Mouse (Mus musculus) kidney, embryonic 14.5 days (tissue): Measurements from ENCODE around the gene Trim65. TPM values are rescaled to one million over a fixed set of nuclear protein-coding genes. Genes with fewer than 3 reads are reported as not detected.
A peak's percentile ranks its signal among the peaks of the same experiment; 100 is the strongest.

Experiments used
- ATAC-seq: fragments of 200-750 bp; cut with Nextera tagmentation; 2 replicates; pipeline ENCODE4 v1.8.0; 2017; ENCODE audit warnings: moderate number of reproducible peaks, mild to moderate bottlenecking, moderate TSS enrichment, moderate library complexity; ENCODE audit not compliant: low FRiP score, low TSS enrichment
- H3K27ac ChIP-seq: fragments of 300-500 bp; sonication (generic); 2 replicates; pipeline ENCODE4 v1.5.1; 2014; ENCODE audit warnings: low read depth, mild to moderate bottlenecking, low read length, moderate library complexity, mixed read lengths
- H3K27me3 ChIP-seq: fragments of 300-500 bp; sonication (generic); 2 replicates; pipeline ENCODE4 v1.6.1; 2014; ENCODE audit warnings: mild to moderate bottlenecking, low read length; ENCODE audit not compliant: control insufficient read depth, insufficient read depth
- H3K36me3 ChIP-seq: fragments of 300-500 bp; sonication (generic); 2 replicates; pipeline ENCODE4 v1.6.1; 2014; ENCODE audit warnings: low read length, mixed read lengths; ENCODE audit not compliant: control insufficient read depth, insufficient read depth
- H3K4me1 ChIP-seq: fragments of 300-500 bp; sonication (generic); 2 replicates; pipeline ENCODE4 v1.6.1; 2014; ENCODE audit warnings: low read length, mixed read lengths; ENCODE audit not compliant: control insufficient read depth, insufficient read depth
- H3K4me2 ChIP-seq: fragments of 300-500 bp; sonication (generic); replicated peaks from 2 replicates; pipeline ENCODE4 v1.6.1; 2014; ENCODE audit warnings: low read depth, mild to moderate bottlenecking, low read length
- H3K4me3 ChIP-seq: fragments of 300-500 bp; sonication (generic); 2 replicates; pipeline ENCODE4 v1.5.1; 2014; ENCODE audit warnings: mild to moderate bottlenecking, low read length
- H3K9ac ChIP-seq: fragments of 300-500 bp; sonication (generic); 2 replicates; pipeline ENCODE4 v1.6.1; 2014; ENCODE audit warnings: low read depth, mild to moderate bottlenecking, low read length, moderate library complexity
- H3K9me3 ChIP-seq: fragments of 300-500 bp; sonication (generic); 2 replicates; pipeline ENCODE4 v1.6.1; 2016; ENCODE audit warnings: low read length; ENCODE audit not compliant: control insufficient read depth
- WGBS: fragments of 180-500 bp; shearing (Covaris S2); extraction: QIAGEN DNeasy Blood & Tissue Kit; methylation state at CpG from one replicate; pipeline ENCODE4 v1.1.7; 2014; 5-methylcytosine and 5-hydroxymethylcytosine counted together
- polyA plus RNA-seq: library from polyadenylated mRNA; unstranded; fragments of >200 nt; fragmentation: Nextera tagmentation; extraction: Ambion mirVana; gene quantifications from 2 replicates; pipeline ENCODE4 v1.2.1, GENCODE M21; 2014

The Trim65 gene
- polyA plus RNA-seq, 1 experiment from 2014 or later: 4.1 TPM

- 87% methylated on average over 19 of the region's 19 CpGs for WGBS
- no peak for ATAC-seq
- Histone ChIP-seq H3K4me3 (no peak overlapping the region), H3K27me3 (peaks cover 35% of the 10 kb centered on the region), H3K4me1 (peaks cover 25% of the 10 kb centered on the region), H3K4me2 (no peak overlapping the region), H3K27ac (no peak overlapping the region), H3K9ac (no peak overlapping the region), H3K9me3 (no peaks in the 10 kb centered on the region), H3K36me3 (no peaks in the 10 kb centered on the region)
Measured at GRCm38 (mm10) chr11:116111611-116112203, 19.2 kb downstream of the Trim65 start.

- Histone ChIP-seq H3K27ac (no peak overlapping the region), H3K36me3 (no peaks in the 10 kb centered on the region), H3K4me3 (no peak overlapping the region), H3K9me3 (no peaks in the 10 kb centered on the region), H3K4me2 (no peak overlapping the region), H3K9ac (no peak overlapping the region), H3K27me3 (peaks cover 40% of the 10 kb centered on the region), H3K4me1 (peaks cover 31% of the 10 kb centered on the region)
- ATAC-seq: no peak
- 81% methylated on average over 4 of the region's 4 CpGs for WGBS
Measured at GRCm38 (mm10) chr11:116111067-116111466, 19.9 kb downstream of the Trim65 start.

- H3K9ac ChIP-seq: peak overlapping the region; percentile 56; the same call in 1 of the 2 replicates
- H3K27me3 ChIP-seq: peaks cover 40% of the 10 kb centered on the region
- peak overlapping the region; percentile 47 for H3K4me3 ChIP-seq
- no peak overlapping the region for H3K27ac ChIP-seq
- ATAC-seq: no peak; the same call in 1 of the 2 replicates
- 24% methylated on average over 10 of the region's 10 CpGs for WGBS
- H3K4me1 ChIP-seq: peaks cover 36% of the 10 kb centered on the region
- H3K36me3 ChIP-seq: no peaks in the 10 kb centered on the region
- H3K9me3 ChIP-seq: no peaks in the 10 kb centered on the region
- peak overlapping the region; percentile 59 for H3K4me2 ChIP-seq
Measured at GRCm38 (mm10) chr11:116110540-116110939, 20.4 kb downstream of the Trim65 start.

- Histone ChIP-seq H3K4me3 (peak overlapping the region; percentile 47), H3K27me3 (peaks cover 40% of the 10 kb centered on the region), H3K27ac (no peak overlapping the region), H3K9ac (peak overlapping the region; percentile 56), H3K4me1 (peaks cover 38% of the 10 kb centered on the region), H3K9me3 (no peaks in the 10 kb centered on the region), H3K4me2 (peak overlapping the region; percentile 59), H3K36me3 (no peaks in the 10 kb centered on the region)
- peak; percentile 44 for ATAC-seq
- WGBS: under 1% methylated on average over 25 of the region's 35 CpGs
Measured at GRCm38 (mm10) chr11:116110131-116110530, 20.8 kb downstream of the Trim65 start.

- Histone ChIP-seq H3K9ac (peak overlapping the region; percentile 56), H3K9me3 (no peaks in the 10 kb centered on the region), H3K4me3 (peak overlapping the region; percentile 47), H3K27ac (no peak overlapping the region; the same call in 1 of the 2 replicates), H3K27me3 (peaks cover 40% of the 10 kb centered on the region), H3K4me2 (peak overlapping the region; percentile 59), H3K36me3 (no peaks in the 10 kb centered on the region), H3K4me1 (peaks cover 40% of the 10 kb centered on the region)
- 1% methylated on average over 62 of the region's 70 CpGs for WGBS
- peak; percentile 16; the same call in 1 of the 2 replicates for ATAC-seq
Measured at GRCm38 (mm10) chr11:116109441-116110081, 21.4 kb downstream of the Trim65 start.

- Histone ChIP-seq H3K4me3 (peak overlapping the region; percentile 47), H3K9me3 (no peaks in the 10 kb centered on the region), H3K27me3 (peaks cover 40% of the 10 kb centered on the region), H3K4me2 (peak overlapping the region; percentile 59), H3K9ac (0 out of 2 replicates have a peak overlapping the region, but pooled peaks have one; percentile 56), H3K36me3 (no peaks in the 10 kb centered on the region), H3K4me1 (peaks cover 50% of the 10 kb centered on the region), H3K27ac (no peak overlapping the region)
- no peak for ATAC-seq
- WGBS: 6% methylated on average over 23 of the region's 23 CpGs
Measured at GRCm38 (mm10) chr11:116108464-116109137, 22.3 kb downstream of the Trim65 start.

GRCm38 (mm10) chr11:116107777-116108285 lies 23.1 kb downstream of the Trim65 start:
- 17% methylated on average over 19 of the region's 19 CpGs for WGBS
- ATAC-seq: no peak; the same call in 1 of the 2 replicates
- Histone ChIP-seq H3K9ac (0 out of 2 replicates have a peak overlapping the region, but pooled peaks have one; percentile 23), H3K4me3 (peak overlapping the region; percentile 47), H3K4me2 (peak overlapping the region; percentile 59), H3K36me3 (no peaks in the 10 kb centered on the region), H3K4me1 (peaks cover 57% of the 10 kb centered on the region), H3K27ac (no peak overlapping the region), H3K27me3 (peaks cover 40% of the 10 kb centered on the region), H3K9me3 (no peaks in the 10 kb centered on the region)

- peaks cover 40% of the 10 kb centered on the region for H3K27me3 ChIP-seq
- H3K4me1 ChIP-seq: peaks cover 61% of the 10 kb centered on the region
Measured at GRCm38 (mm10) chr11:116106963-116107776, 23.8 kb downstream of the Trim65 start.

More at GRCm38 (mm10) chr11:116106963-116107776, 23.8 kb downstream of the Trim65 start:
- peak overlapping the region; percentile 47; the same call in 1 of the 2 replicates for H3K4me3 ChIP-seq
- H3K9ac ChIP-seq: 0 out of 2 replicates have a peak overlapping the region, but pooled peaks have one; percentile 23
- no peaks in the 10 kb centered on the region for H3K36me3 ChIP-seq
- peak overlapping the region; percentile 59 for H3K4me2 ChIP-seq
- 20% methylated on average over 14 of the region's 14 CpGs for WGBS
- ATAC-seq: no peak
- no peaks in the 10 kb centered on the region for H3K9me3 ChIP-seq
- no peak overlapping the region for H3K27ac ChIP-seq
